Mouse (Mus musculus) MEL (cell line): Measurements from ENCODE around the gene Ddx58. TPM values are rescaled to one million over a fixed set of nuclear protein-coding genes. Genes with fewer than 3 reads are reported as not detected.
A peak's percentile ranks its signal among the peaks of the same experiment; 100 is the strongest.

Experiments
- DNase-seq: peaks from one replicate; pipeline ENCODE4 v3.0.0; 2011; ENCODE audit warnings: low read depth, low spot score
- H3K27ac ChIP-seq: 2 replicates; pipeline ENCODE4 v1.5.1; 2012; ENCODE audit warnings: low read depth, mild to moderate bottlenecking, control low read depth, low read length, moderate library complexity; ENCODE audit not compliant: control insufficient read depth
- H3K27me3 ChIP-seq, 2 experiments: fragments of 150-350 bp in 1 of 2; sonication (generic) in 1 of 2; 2 replicates each; pipeline ENCODE4 v1.6.1; 2012; ENCODE audit warnings: low read length in 2 of 2, mild to moderate bottlenecking in 2 of 2, improper control_type of control experiment in 1 of 2, moderate library complexity in 1 of 2; ENCODE audit not compliant: insufficient read depth in 2 of 2, control insufficient read depth in 1 of 2
- H3K36me3 ChIP-seq, 2 experiments: 2 replicates each; pipeline ENCODE4 v1.6.1; 2012 to 2014; ENCODE audit warnings: low read length in 2 of 2, improper control_type of control experiment in 1 of 2, inconsistent platforms in 1 of 2, mild to moderate bottlenecking in 1 of 2; ENCODE audit not compliant: insufficient read depth in 2 of 2, control insufficient read depth in 1 of 2
- H3K4me1 ChIP-seq, 2 experiments: fragments of 150-350 bp in 1 of 2; sonication (generic) in 1 of 2; 2 replicates each; pipeline ENCODE4 v1.6.1; 2012; ENCODE audit warnings: low read length in 2 of 2, improper control_type of control experiment in 1 of 2, mild to moderate bottlenecking in 1 of 2; ENCODE audit not compliant: insufficient read depth in 2 of 2, control insufficient read depth in 1 of 2
- H3K4me3 ChIP-seq, 2 experiments: fragments of 150-350 bp in 1 of 2; sonication (generic) in 1 of 2; 2 replicates each; pipeline ENCODE4 v1.5.1; 2012; ENCODE audit warnings: low read depth in 2 of 2, low read length in 2 of 2, mild to moderate bottlenecking in 2 of 2, moderate library complexity in 2 of 2, control low read depth in 1 of 2, improper control_type of control experiment in 1 of 2; ENCODE audit not compliant: control insufficient read depth in 1 of 2, insufficient read depth in 1 of 2
- H3K79me2 ChIP-seq: 2 replicates; pipeline ENCODE4 v1.6.1; 2012; ENCODE audit warnings: mild to moderate bottlenecking, low read length, moderate library complexity; ENCODE audit not compliant: control insufficient read depth, poor library complexity, insufficient read depth
- H3K9ac ChIP-seq: 2 replicates; pipeline ENCODE4 v1.6.1; 2012; ENCODE audit warnings: low read depth, mild to moderate bottlenecking, control low read depth, low read length, moderate library complexity; ENCODE audit not compliant: control insufficient read depth, poor library complexity, severe bottlenecking
- H3K9me3 ChIP-seq: fragments of 150-350 bp; sonication (generic); replicated peaks from 2 replicates; pipeline ENCODE4 v1.6.1; 2012; ENCODE audit warnings: mild to moderate bottlenecking, low read length, improper control_type of control experiment, moderate library complexity; ENCODE audit not compliant: insufficient read depth
- BHLHE40 ChIP-seq: IDR thresholded peaks from 2 replicates; pipeline ENCODE4 v1.6.1; 2012; ENCODE audit warnings: low read depth, mild to moderate bottlenecking, inconsistent platforms, low read length, improper control_type of control experiment, borderline replicate concordance
- E2F4 ChIP-seq: IDR thresholded peaks from 2 replicates; pipeline ENCODE4 v1.6.1; 2011; ENCODE audit warnings: low read depth, low read length, improper control_type of control experiment, borderline replicate concordance
- ELF1 ChIP-seq: IDR thresholded peaks from 2 replicates; pipeline ENCODE4 v1.6.1; 2014; ENCODE audit warnings: low read depth, mild to moderate bottlenecking, inconsistent platforms, low read length, improper control_type of control experiment, moderate library complexity
- KAT2A ChIP-seq: conservative IDR thresholded peaks from 2 replicates; pipeline ENCODE4 v1.6.1; 2012; ENCODE audit warnings: low read depth, low read length, improper control_type of control experiment, inconsistent platforms
- MAX ChIP-seq: IDR thresholded peaks from 2 replicates; pipeline ENCODE4 v1.6.1; 2011; ENCODE audit warnings: low read length, improper control_type of control experiment
- MAZ ChIP-seq: IDR thresholded peaks from 2 replicates; pipeline ENCODE4 v1.6.1; 2012; ENCODE audit warnings: low read depth, mild to moderate bottlenecking, inconsistent platforms, low read length, improper control_type of control experiment
- MEF2A ChIP-seq: IDR thresholded peaks from 2 replicates; pipeline ENCODE4 v1.6.1; 2014; ENCODE audit warnings: low read depth, mild to moderate bottlenecking, inconsistent platforms, low read length, improper control_type of control experiment; ENCODE audit not compliant: poor library complexity, insufficient replicate concordance, severe bottlenecking; ENCODE audit errors: extremely low read depth
- MXI1 ChIP-seq: IDR thresholded peaks from 2 replicates; pipeline ENCODE4 v1.6.1; 2011; ENCODE audit warnings: mild to moderate bottlenecking, low read depth, low read length, improper control_type of control experiment
- MYC ChIP-seq: IDR thresholded peaks from 2 replicates; pipeline ENCODE4 v1.6.1; 2011; ENCODE audit warnings: low read depth, mild to moderate bottlenecking, low read length, improper control_type of control experiment, moderate library complexity
- NELFE ChIP-seq: IDR thresholded peaks from 2 replicates; pipeline ENCODE4 v1.6.1; 2011; ENCODE audit warnings: low read depth, low read length, improper control_type of control experiment
- NRF1 ChIP-seq: IDR thresholded peaks from 2 replicates; pipeline ENCODE4 v1.6.1; 2014; ENCODE audit warnings: low read depth, mild to moderate bottlenecking, inconsistent platforms, low read length, improper control_type of control experiment, moderate library complexity; ENCODE audit not compliant: poor library complexity, insufficient read depth, severe bottlenecking
- POLR2A ChIP-seq, 2 experiments: IDR thresholded peaks; 2 replicates each; pipeline ENCODE4 v1.6.1; 2011 to 2012; ENCODE audit warnings: low read length in 2 of 2, mild to moderate bottlenecking in 2 of 2, control low read depth in 1 of 2, improper control_type of control experiment in 1 of 2, low read depth in 1 of 2, moderate library complexity in 1 of 2; ENCODE audit not compliant: control insufficient read depth in 1 of 2, insufficient read depth in 1 of 2, poor library complexity in 1 of 2
- POLR2AphosphoS2 ChIP-seq: IDR thresholded peaks from 2 replicates; pipeline ENCODE4 v1.6.1; 2011; ENCODE audit warnings: low read length, improper control_type of control experiment
- SIN3A ChIP-seq: IDR thresholded peaks from 2 replicates; pipeline ENCODE4 v1.6.1; 2012; ENCODE audit warnings: low read length, improper control_type of control experiment, inconsistent platforms
- TBP ChIP-seq: IDR thresholded peaks from 2 replicates; pipeline ENCODE4 v1.8.0; 2011; ENCODE audit warnings: low read depth, low read length, improper control_type of control experiment
- ZKSCAN1 ChIP-seq: IDR thresholded peaks from 2 replicates; pipeline ENCODE4 v1.6.1; 2012; ENCODE audit warnings: low read depth, mild to moderate bottlenecking, inconsistent platforms, low read length, improper control_type of control experiment, moderate library complexity
- ZMIZ1 ChIP-seq: IDR thresholded peaks from 2 replicates; pipeline ENCODE4 v1.6.1; 2012; ENCODE audit warnings: low read depth, mild to moderate bottlenecking, inconsistent platforms, low read length, improper control_type of control experiment, moderate library complexity
- ZNF384 ChIP-seq: IDR thresholded peaks from 2 replicates; pipeline ENCODE4 v1.6.1; 2012; ENCODE audit warnings: low read depth, mild to moderate bottlenecking, inconsistent platforms, low read length, improper control_type of control experiment
- polyA plus RNA-seq, 2 experiments: library from polyadenylated mRNA; stranded (reverse) in 1 of 2; unstranded in 1 of 2; fragments of >175 nt in 1 of 2; fragments of >200 nt in 1 of 2; gene quantifications; 2 replicates each; pipeline versions ENCODE4 v1.2.1 to v1.2.4; 2012; ENCODE audit warnings: low replicate concordance in 2 of 2, low read depth in 1 of 2; ENCODE audit not compliant: insufficient read length in 2 of 2, insufficient read depth in 1 of 2, missing spikeins in 1 of 2
- total RNA-seq: library from RNA; depleted of rRNA; stranded (reverse); fragments of 300-350 nt; gene quantifications from 2 replicates; pipeline ENCODE4 v1.2.3, GENCODE M21; 2012

Ddx58 gene
- total and polyA plus RNA-seq, 3 experiments: 0.58 to 1.0 TPM; not detected in 1

DNA sequence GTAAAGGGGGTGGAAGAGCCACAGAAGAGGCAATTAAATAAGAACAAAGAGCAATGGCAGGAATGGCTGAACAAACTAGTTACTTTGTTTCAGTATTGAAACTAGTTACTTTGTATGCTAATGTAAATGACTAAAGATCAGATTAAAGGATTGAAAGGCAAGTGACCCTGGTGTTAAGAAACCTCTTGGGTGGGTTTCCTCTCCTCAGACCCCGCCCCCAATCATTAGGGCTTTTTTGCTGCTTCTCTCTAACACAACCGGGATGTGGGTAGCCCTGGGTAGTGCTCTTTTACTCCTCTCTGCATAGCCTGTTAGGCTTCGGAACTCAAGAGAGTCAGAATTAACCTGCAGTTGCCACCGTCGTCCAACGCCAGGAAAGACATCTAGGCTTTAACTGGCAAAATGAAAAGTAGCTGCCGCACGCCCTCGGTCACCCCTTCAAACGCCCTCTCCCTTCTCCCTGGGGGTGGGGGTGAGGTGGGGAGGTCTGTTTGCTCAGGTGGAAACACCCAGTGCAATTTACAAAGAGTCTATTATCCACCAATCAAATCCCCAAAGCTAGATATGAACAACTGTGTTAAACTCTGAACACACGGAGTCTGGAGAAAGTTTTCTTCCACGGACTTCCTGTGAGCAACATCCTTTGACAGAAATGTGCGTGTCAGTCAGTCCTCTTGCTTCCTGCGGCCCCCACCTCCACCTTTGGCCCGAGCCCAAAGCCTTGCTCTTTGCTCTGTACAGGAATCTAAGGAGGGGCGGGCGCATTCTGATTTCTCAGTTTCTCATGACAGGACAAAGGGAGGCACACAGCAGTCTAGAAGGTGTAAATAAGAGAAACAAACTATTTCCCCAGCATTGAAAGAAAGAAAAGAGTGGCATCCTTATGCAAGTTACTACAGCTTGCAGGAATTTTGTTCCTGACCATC, 882 bp downstream of the Ddx58 start:
- H3K27me3 ChIP-seq: no peaks in the 10 kb centered on the region
- H3K36me3 ChIP-seq: peaks cover 0 to 3% of the 10 kb centered on the region in 2 experiments; a peak in 2 of 4 replicates
- H3K9ac ChIP-seq: peak overlapping the region; percentile 65
- H3K27ac ChIP-seq: peak overlapping the region; percentile 33
- no peaks in the 10 kb centered on the region for H3K79me2 ChIP-seq
- H3K9me3 ChIP-seq: no peaks in the 10 kb centered on the region
- H3K4me1 ChIP-seq: peaks cover 0 to 4% of the 10 kb centered on the region in 2 experiments; a peak in 1 of 4 replicates
- peak; percentile 76 for DNase-seq
- TF ChIP-seq ZMIZ1 (no peak), MXI1 (peak; percentile 90), SIN3A (peak; percentile 56; the same call in 1 of the 2 replicates), MAZ (peak; percentile 45; the same call in 1 of the 2 replicates), TBP (0 out of 2 replicates have a peak, but pooled peaks have one; percentile 20)
- H3K4me3 ChIP-seq: peak overlapping the region; percentile 77 to 91

DNA sequence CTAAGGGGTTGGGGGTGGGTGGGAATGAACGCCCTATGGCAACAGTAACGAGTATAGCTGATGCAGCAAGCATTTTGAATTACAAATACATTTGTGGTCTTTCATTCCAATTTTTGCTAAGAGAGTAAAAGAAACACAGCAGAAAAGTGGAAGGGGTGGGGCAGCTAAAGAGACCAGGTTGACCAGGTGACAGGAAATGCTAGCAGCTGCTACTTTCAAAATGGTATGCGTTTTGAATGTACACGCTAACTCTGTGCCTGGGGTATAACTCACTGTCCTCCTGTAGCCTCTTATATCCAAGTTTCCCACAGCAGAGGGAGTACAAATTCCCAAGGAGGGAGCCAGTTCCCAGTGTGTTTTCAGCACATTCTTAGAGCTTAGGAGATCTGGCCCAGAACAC, 2.8 kb downstream of the Ddx58 start:
- Histone ChIP-seq H3K36me3 (no peaks in the 10 kb centered on the region), H3K27ac (no peak overlapping the region), H3K79me2 (no peaks in the 10 kb centered on the region), H3K9me3 (no peaks in the 10 kb centered on the region), H3K4me1 (peaks cover 0 to 4% of the 10 kb centered on the region in 2 experiments; a peak in 1 of 4 replicates), H3K27me3 (no peaks in the 10 kb centered on the region), H3K9ac (no peak overlapping the region), H3K4me3 (no peak overlapping the region)
- no peak for TF ChIP-seq POLR2AphosphoS2
- no peak for TF ChIP-seq NRF1
- no peak for TF ChIP-seq ELF1
- no peak for TF ChIP-seq MEF2A
- TF ChIP-seq MYC: no peak
- TF ChIP-seq KAT2A: no peak
- TF ChIP-seq E2F4: no peak
- TF ChIP-seq MAX: no peak
- no peak for TF ChIP-seq NELFE
- TF ChIP-seq BHLHE40: no peak
- TF ChIP-seq TBP: no peak
- TF ChIP-seq ZKSCAN1: no peak
- no peak for TF ChIP-seq POLR2A (IDR thresholded peaks at IDR 0.05; ENCODE audit: control insufficient read depth in 1 of 2, insufficient read depth in 1 of 2, low read depth in 1 of 2, low read length in 2 of 2, poor library complexity in 1 of 2)
- no peak for TF ChIP-seq ZNF384
- DNase-seq: no peak
